Mouse (Mus musculus) liver, adult 2 months (tissue): ENCODE measurements at regions not wholly inside any gene's neighbourhood (a gene's known extent, or its start where the extent isn't known, plus 50 kb on each side); places are given as distances from the start of the nearest gene placed in this dataset.

Source experiments
- CTCF ChIP-seq: fragments of 200-500 bp; IDR thresholded peaks from 2 replicates; pipeline ENCODE4 v1.5.1; 2011; ENCODE audit warnings: low read depth, low read length, control low read depth
- POLR2A ChIP-seq: fragments of 200-500 bp; IDR thresholded peaks from 2 replicates; pipeline ENCODE4 v1.6.1; 2011; ENCODE audit warnings: low read length, control low read depth; ENCODE audit not compliant: insufficient read depth; ENCODE audit errors: extremely low read depth

DNA sequence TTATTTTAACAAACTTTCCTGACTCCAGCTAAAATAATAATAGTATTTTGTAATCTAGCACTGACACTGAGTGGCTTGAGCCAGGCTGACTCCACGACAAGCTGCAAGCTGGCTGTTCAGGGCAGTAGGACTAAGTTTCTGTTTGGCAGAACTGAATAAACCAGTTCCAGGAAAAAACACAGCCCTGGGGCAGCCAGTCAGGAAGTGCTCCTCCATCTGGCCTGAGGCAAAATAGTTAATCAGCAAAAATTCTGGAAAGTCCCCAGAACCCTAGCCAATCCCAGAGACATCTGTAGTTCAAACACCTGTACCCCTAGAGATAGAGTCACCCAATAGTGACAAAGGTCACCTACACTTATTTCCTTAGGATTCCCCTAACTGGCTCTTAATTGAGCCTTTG is 3544.7 kb downstream of the 9330182O14Rik start:
- TF ChIP-seq CTCF (peak; percentile 23; the same call in 1 of the 2 replicates), POLR2A (no peak)
